In the genomic region with DNA sequence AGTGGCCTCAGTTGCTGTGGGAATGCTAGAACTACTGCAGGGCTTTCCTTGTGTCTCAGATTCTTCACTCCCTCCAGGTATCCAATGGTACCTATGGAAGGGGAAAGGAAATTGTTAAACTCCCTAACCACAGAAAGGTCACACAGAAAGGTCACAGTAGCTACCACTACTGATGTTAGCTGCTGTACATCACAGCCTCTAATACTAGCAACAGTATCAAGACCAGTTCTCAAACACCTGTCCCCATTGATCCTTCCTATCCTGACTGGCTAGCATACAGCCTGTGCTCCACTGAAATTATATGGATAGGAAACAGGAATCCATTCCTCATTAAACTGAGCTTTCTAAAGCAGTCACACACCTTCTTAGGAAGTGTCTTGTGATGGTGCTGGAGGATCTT, we compare ENCODE assay signal across 17 mouse cellular contexts. TPM values are rescaled to one million over a fixed set of nuclear protein-coding genes. Genes with fewer than 3 reads are reported as not detected.
A peak's percentile ranks its signal among the peaks of the same experiment; 100 is the strongest.
DNase-seq lines count a peak whose midpoint lies in the region; ATAC-seq and TF ChIP-seq lines count a peak whose summit lies in the region.
"Had no signal": no experiment of that assay in that cellular context is flagged by ENCODE, and none has a peak within 500 bp of the region (broad histone marks: within the 10 kb centered on the region; RNA-seq: fewer than 3 reads in every experiment).

No protein-coding gene starts in this region.

- DNase-seq in hindbrain, postnatal 0 days (ENCODE audit: low spot score), result no peak
- DNase-seq in midbrain, embryonic 10.5 days (ENCODE audit: low spot score), result no peak
- no peak for DNase-seq in layer of hippocampus, postnatal 14 days (ENCODE audit: low spot score in 2 of 2)
- DNase-seq: cerebellum, adult 11 months; gastrocnemius, postnatal 25 days; kidney, postnatal 4 days; lung, postnatal 4 days; thymus, postnatal 25 days had no signal

- ATAC-seq in hindbrain, embryonic 12.5 days (ENCODE audit: low FRiP score), result 0 out of 2 replicates have a peak, but pooled peaks have one; percentile 7
- no peak for ATAC-seq in hindbrain, postnatal 0 days
- peak; percentile 36 for ATAC-seq in midbrain, embryonic 12.5 days (ENCODE audit: low FRiP score, low read depth)
- 0 out of 2 replicates have a peak, but pooled peaks have one; percentile 9 for ATAC-seq in limb, embryonic 13.5 days (ENCODE audit: low FRiP score, low read depth)
- peak; percentile 42 for ATAC-seq in stomach, embryonic 14.5 days (ENCODE audit: insufficient number of reproducible peaks, insufficient read depth, low FRiP score, low read depth)
- no peak for ATAC-seq in cerebellum, adult (ENCODE audit: insufficient number of reproducible peaks, low FRiP score, low TSS enrichment)
- ATAC-seq: CD4-positive, CD25-positive, alpha-beta regulatory T cell, adult 4 months; intestine, postnatal 0 days had no signal

- H3K4me2 ChIP-seq in hindbrain, embryonic 12.5 days (replicated peaks), result no peak overlapping the region
- no peak overlapping the region for H3K4me2 ChIP-seq in hindbrain, postnatal 0 days (ENCODE audit: low read depth, low read length)
- no peak overlapping the region for H3K4me2 ChIP-seq in midbrain, embryonic 12.5 days (replicated peaks)
- H3K4me2 ChIP-seq in limb, embryonic 13.5 days (replicated peaks), result no peak overlapping the region
- no peak overlapping the region for H3K4me2 ChIP-seq in stomach, embryonic 14.5 days (replicated peaks; ENCODE audit: low read depth, low read length)
- H3K4me2 ChIP-seq: heart, embryonic 15.5 days; stomach, embryonic 15.5 days had no signal

- H3K27ac ChIP-seq in hindbrain, embryonic 12.5 days, result no peak overlapping the region
- no peak overlapping the region for H3K27ac ChIP-seq in hindbrain, postnatal 0 days
- H3K27ac ChIP-seq in midbrain, embryonic 12.5 days (replicated peaks), result no peak overlapping the region
- no peak overlapping the region for H3K27ac ChIP-seq in midbrain, embryonic 10.5 days (replicated peaks)
- H3K27ac ChIP-seq in limb, embryonic 13.5 days, result no peak overlapping the region
- H3K27ac ChIP-seq in stomach, embryonic 14.5 days (ENCODE audit: low read length), result no peak overlapping the region
- H3K27ac ChIP-seq: heart, embryonic 15.5 days; stomach, embryonic 15.5 days had no signal

- no peak for TF ChIP-seq CTCF in hindbrain, postnatal 0 days (IDR thresholded peaks at IDR 0.05; ENCODE audit: low read depth)

- H3K4me1 ChIP-seq in hindbrain, embryonic 12.5 days, result no peaks in the 10 kb centered on the region
- no peaks in the 10 kb centered on the region for H3K4me1 ChIP-seq in hindbrain, postnatal 0 days (ENCODE audit: insufficient read depth, low read length)
- H3K4me1 ChIP-seq in midbrain, embryonic 12.5 days, result no peaks in the 10 kb centered on the region
- no peaks in the 10 kb centered on the region for H3K4me1 ChIP-seq in midbrain, embryonic 10.5 days
- H3K4me1 ChIP-seq in limb, embryonic 13.5 days, result no peaks in the 10 kb centered on the region
- no peaks in the 10 kb centered on the region for H3K4me1 ChIP-seq in stomach, embryonic 14.5 days (ENCODE audit: control insufficient read depth, insufficient read depth, low read length)
- H3K4me1 ChIP-seq: heart, embryonic 15.5 days; stomach, embryonic 15.5 days had no signal

- H3K27me3 ChIP-seq in hindbrain, embryonic 12.5 days, result no peaks in the 10 kb centered on the region
- H3K27me3 ChIP-seq in hindbrain, postnatal 0 days (ENCODE audit: insufficient read depth, low read length), result no peaks in the 10 kb centered on the region
- H3K27me3 ChIP-seq in midbrain, embryonic 12.5 days, result no peaks in the 10 kb centered on the region
- no peaks in the 10 kb centered on the region for H3K27me3 ChIP-seq in midbrain, embryonic 10.5 days (ENCODE audit: low read depth, poor library complexity, severe bottlenecking)
- no peaks in the 10 kb centered on the region for H3K27me3 ChIP-seq in limb, embryonic 13.5 days
- no peaks in the 10 kb centered on the region for H3K27me3 ChIP-seq in stomach, embryonic 14.5 days (ENCODE audit: control insufficient read depth, insufficient read depth, low read length)
- H3K27me3 ChIP-seq: heart, embryonic 15.5 days; stomach, embryonic 15.5 days had no signal

- no peaks in the 10 kb centered on the region for H3K36me3 ChIP-seq in hindbrain, embryonic 12.5 days
- H3K36me3 ChIP-seq in hindbrain, postnatal 0 days (ENCODE audit: insufficient read depth, low read length), result no peaks in the 10 kb centered on the region
- no peaks in the 10 kb centered on the region for H3K36me3 ChIP-seq in midbrain, embryonic 12.5 days
- no peaks in the 10 kb centered on the region for H3K36me3 ChIP-seq in midbrain, embryonic 10.5 days
- H3K36me3 ChIP-seq in limb, embryonic 13.5 days, result peaks cover 3% of the 10 kb centered on the region; the same call in 1 of the 2 replicates
- H3K36me3 ChIP-seq in stomach, embryonic 14.5 days (ENCODE audit: control insufficient read depth, insufficient read depth, low read length), result no peaks in the 10 kb centered on the region
- H3K36me3 ChIP-seq: stomach, embryonic 15.5 days had no signal

- H3K4me3 ChIP-seq in hindbrain, embryonic 12.5 days, result no peak overlapping the region
- no peak overlapping the region for H3K4me3 ChIP-seq in hindbrain, postnatal 0 days (ENCODE audit: low read length)
- H3K4me3 ChIP-seq in midbrain, embryonic 12.5 days, result no peak overlapping the region
- H3K4me3 ChIP-seq in midbrain, embryonic 10.5 days, result no peak overlapping the region
- H3K4me3 ChIP-seq in limb, embryonic 13.5 days, result no peak overlapping the region
- H3K4me3 ChIP-seq in stomach, embryonic 14.5 days (ENCODE audit: low read depth, low read length), result no peak overlapping the region
- H3K4me3 ChIP-seq: heart, embryonic 15.5 days; stomach, embryonic 15.5 days had no signal

- no peak overlapping the region for H3K9ac ChIP-seq in hindbrain, embryonic 12.5 days
- H3K9ac ChIP-seq in hindbrain, postnatal 0 days (replicated peaks; ENCODE audit: low read length), result no peak overlapping the region
- no peak overlapping the region for H3K9ac ChIP-seq in midbrain, embryonic 12.5 days (replicated peaks)
- H3K9ac ChIP-seq in limb, embryonic 13.5 days, result no peak overlapping the region
- H3K9ac ChIP-seq in stomach, embryonic 14.5 days (replicated peaks; ENCODE audit: low read depth, low read length), result no peak overlapping the region
- H3K9ac ChIP-seq: heart, embryonic 15.5 days; stomach, embryonic 15.5 days had no signal

- H3K9me3 ChIP-seq in hindbrain, embryonic 12.5 days (replicated peaks), result peaks cover 70% of the 10 kb centered on the region
- peaks cover 75% of the 10 kb centered on the region for H3K9me3 ChIP-seq in hindbrain, postnatal 0 days (ENCODE audit: low read length)
- H3K9me3 ChIP-seq in midbrain, embryonic 12.5 days, result peaks cover 68% of the 10 kb centered on the region
- H3K9me3 ChIP-seq in midbrain, embryonic 10.5 days (replicated peaks), result peaks cover 96% of the 10 kb centered on the region
- peaks cover 67% of the 10 kb centered on the region for H3K9me3 ChIP-seq in limb, embryonic 13.5 days
- peaks cover 62% of the 10 kb centered on the region for H3K9me3 ChIP-seq in stomach, embryonic 14.5 days (ENCODE audit: control insufficient read depth, low read depth, low read length)

RNA-seq across cellular contexts. Expression of a gene that starts 19.9 kb away (rescaled TPM):
- polyA plus RNA-seq in hindbrain, embryonic 12.5 days (2016; fragmentation: Nextera tagmentation; extraction: Ambion mirVana), result 0.32 and 0.64 TPM in 2 replicates
- 0.58 and 1.0 TPM in 2 replicates for total RNA-seq in hindbrain, postnatal 0 days (2014; rRNA removed)
- polyA plus RNA-seq in hindbrain, postnatal 0 days (2015; fragmentation: Nextera tagmentation; extraction: Ambion mirVana), result 0.48 and 0.68 TPM in 2 replicates
- polyA plus RNA-seq in midbrain, embryonic 12.5 days (2016; fragmentation: Nextera tagmentation; extraction: Ambion mirVana), result 0.60 and 0.71 TPM in 2 replicates
- 0.46 and 0.47 TPM in 2 replicates for polyA plus RNA-seq in midbrain, embryonic 10.5 days (2016; fragmentation: Nextera tagmentation; extraction: Ambion mirVana)
- 0.87 and 1.2 TPM in 2 replicates for polyA plus RNA-seq in limb, embryonic 13.5 days (2015; fragmentation: Nextera tagmentation; extraction: Ambion mirVana)
- 0.59 and 0.67 TPM in 2 replicates for polyA plus RNA-seq in stomach, embryonic 14.5 days (2014; fragmentation: Nextera tagmentation; extraction: Ambion mirVana)
- under 1 TPM; 0.28 to 0.29 TPM for total RNA-seq in layer of hippocampus, postnatal 14 days (2021)

RNA-seq across cellular contexts. Expression of a gene that starts 27.9 kb away (rescaled TPM):
- polyA plus RNA-seq in hindbrain, embryonic 12.5 days (2016; fragmentation: Nextera tagmentation; extraction: Ambion mirVana), result 8.5 and 9.8 TPM in 2 replicates
- total RNA-seq in hindbrain, postnatal 0 days (2014; rRNA removed), result 1.2 and 3.3 TPM in 2 replicates
- 4.1 and 4.6 TPM in 2 replicates for polyA plus RNA-seq in hindbrain, postnatal 0 days (2015; fragmentation: Nextera tagmentation; extraction: Ambion mirVana)
- polyA plus RNA-seq in midbrain, embryonic 12.5 days (2016; fragmentation: Nextera tagmentation; extraction: Ambion mirVana), result 9.6 and 9.7 TPM in 2 replicates
- 6.5 and 8.1 TPM in 2 replicates for polyA plus RNA-seq in midbrain, embryonic 10.5 days (2016; fragmentation: Nextera tagmentation; extraction: Ambion mirVana)
- polyA plus RNA-seq in limb, embryonic 13.5 days (2015; fragmentation: Nextera tagmentation; extraction: Ambion mirVana), result 6.9 and 8.5 TPM in 2 replicates
- 8.1 and 8.3 TPM in 2 replicates for polyA plus RNA-seq in stomach, embryonic 14.5 days (2014; fragmentation: Nextera tagmentation; extraction: Ambion mirVana)
- 1 to 10 TPM; 3.7 to 4.1 TPM for total RNA-seq in layer of hippocampus, postnatal 14 days (2021)

RNA-seq across cellular contexts. Expression of a gene that starts 33.0 kb away (rescaled TPM):
- polyA plus RNA-seq in hindbrain, embryonic 12.5 days (2016; fragmentation: Nextera tagmentation; extraction: Ambion mirVana), result 0.10 TPM in 1 of 2 replicates, not detected in the other
- not detected in 2 replicates for total RNA-seq in hindbrain, postnatal 0 days (2014; rRNA removed)
- 0.14 and 0.21 TPM in 2 replicates for polyA plus RNA-seq in hindbrain, postnatal 0 days (2015; fragmentation: Nextera tagmentation; extraction: Ambion mirVana)
- polyA plus RNA-seq in midbrain, embryonic 12.5 days (2016; fragmentation: Nextera tagmentation; extraction: Ambion mirVana), result 0.10 TPM in 2 replicates
- polyA plus RNA-seq in midbrain, embryonic 10.5 days (2016; fragmentation: Nextera tagmentation; extraction: Ambion mirVana), result 0.06 and 0.23 TPM in 2 replicates
- polyA plus RNA-seq in limb, embryonic 13.5 days (2015; fragmentation: Nextera tagmentation; extraction: Ambion mirVana), result 0.13 TPM in 2 replicates
- 0.26 and 0.71 TPM in 2 replicates for polyA plus RNA-seq in stomach, embryonic 14.5 days (2014; fragmentation: Nextera tagmentation; extraction: Ambion mirVana)
- total RNA-seq in layer of hippocampus, postnatal 14 days (2021), result not detected
- total RNA-seq: gastrocnemius, postnatal 25 days had no signal

Comparison
In these comparisons a context has a peak if more than half of its experiments do, and no peak if none do; other contexts are left out.
1. ATAC-seq: peak in hindbrain, embryonic 12.5 days (single experiment), midbrain, embryonic 12.5 days (single experiment), limb, embryonic 13.5 days (single experiment) and stomach, embryonic 14.5 days (single experiment); none in hindbrain, postnatal 0 days (single experiment) and cerebellum, adult (single experiment).